In the genomic region with DNA sequence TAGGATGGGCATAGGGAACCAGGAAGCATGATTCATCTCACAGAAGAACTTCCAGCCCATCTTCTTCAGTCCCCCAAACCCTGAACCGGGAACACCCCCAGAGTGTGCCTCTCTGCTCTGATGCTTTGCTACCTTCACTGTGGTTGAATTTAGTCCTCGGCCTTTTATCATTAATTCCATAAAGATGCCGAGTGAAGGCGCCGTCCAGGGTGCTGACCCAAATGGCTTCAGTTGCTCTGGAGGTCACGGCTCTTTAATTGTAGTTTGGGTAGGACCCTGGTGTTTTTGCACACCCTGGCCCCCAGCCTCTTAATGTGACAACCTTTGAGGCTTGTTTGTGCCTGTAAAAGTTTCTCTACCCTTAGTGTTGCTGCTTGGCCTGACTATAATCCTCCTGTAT, we compare ENCODE assay signal across 14 mouse cellular contexts.
"Had no signal": no experiment of that assay in that cellular context is flagged by ENCODE, and none has a peak within 500 bp of the region (broad histone marks: within the 10 kb centered on the region; RNA-seq: fewer than 3 reads in every experiment).

No protein-coding gene starts in this region.

- H3K4me1 ChIP-seq: limb, embryonic 10.5 days; liver, embryonic 15.5 days; neural tube, embryonic 13.5 days had no signal

- H3K27me3 ChIP-seq: liver, embryonic 15.5 days; midbrain, embryonic 15.5 days; neural tube, embryonic 13.5 days had no signal

- H3K4me2 ChIP-seq: liver, embryonic 11.5 days; liver, embryonic 15.5 days; midbrain, embryonic 11.5 days; midbrain, embryonic 15.5 days; neural tube, embryonic 13.5 days had no signal

- ATAC-seq: lung, postnatal 0 days; midbrain, embryonic 15.5 days had no signal

- H3K9me3 ChIP-seq: limb, embryonic 10.5 days; liver, embryonic 15.5 days; midbrain, embryonic 15.5 days; neural tube, embryonic 13.5 days had no signal

- DNase-seq: kidney, adult 9 months; lung, adult 2 months; lung, postnatal 36 days; retina, postnatal 1 day; right cerebral cortex, postnatal 4 days; spleen, adult 18-20 months had no signal

- H3K27ac ChIP-seq: kidney, postnatal 0 days; limb, embryonic 10.5 days; liver, embryonic 15.5 days; midbrain, embryonic 15.5 days; neural tube, embryonic 13.5 days had no signal

- H3K9ac ChIP-seq: liver, embryonic 15.5 days; midbrain, embryonic 15.5 days; neural tube, embryonic 13.5 days had no signal

- H3K36me3 ChIP-seq: limb, embryonic 10.5 days; liver, embryonic 15.5 days; midbrain, embryonic 15.5 days; neural tube, embryonic 13.5 days had no signal

- H3K4me3 ChIP-seq: limb, embryonic 10.5 days; liver, embryonic 15.5 days; midbrain, embryonic 15.5 days; neural tube, embryonic 13.5 days had no signal
